Mouse (Mus musculus): ENCODE measurements around the gene Ddx5.
"Not testable (repeated sequence)": the region's sequence is repeated elsewhere in the genome, so short reads cannot be mapped to it uniquely, and the experiment has no call there.

The Ddx5 gene

GRCm38 (mm10) chr11:106788026-106788774, 785 bp downstream of the Ddx5 start:
- DNase-seq (ENCODE audit: low spot score) = peak; percentile 94

DNA sequence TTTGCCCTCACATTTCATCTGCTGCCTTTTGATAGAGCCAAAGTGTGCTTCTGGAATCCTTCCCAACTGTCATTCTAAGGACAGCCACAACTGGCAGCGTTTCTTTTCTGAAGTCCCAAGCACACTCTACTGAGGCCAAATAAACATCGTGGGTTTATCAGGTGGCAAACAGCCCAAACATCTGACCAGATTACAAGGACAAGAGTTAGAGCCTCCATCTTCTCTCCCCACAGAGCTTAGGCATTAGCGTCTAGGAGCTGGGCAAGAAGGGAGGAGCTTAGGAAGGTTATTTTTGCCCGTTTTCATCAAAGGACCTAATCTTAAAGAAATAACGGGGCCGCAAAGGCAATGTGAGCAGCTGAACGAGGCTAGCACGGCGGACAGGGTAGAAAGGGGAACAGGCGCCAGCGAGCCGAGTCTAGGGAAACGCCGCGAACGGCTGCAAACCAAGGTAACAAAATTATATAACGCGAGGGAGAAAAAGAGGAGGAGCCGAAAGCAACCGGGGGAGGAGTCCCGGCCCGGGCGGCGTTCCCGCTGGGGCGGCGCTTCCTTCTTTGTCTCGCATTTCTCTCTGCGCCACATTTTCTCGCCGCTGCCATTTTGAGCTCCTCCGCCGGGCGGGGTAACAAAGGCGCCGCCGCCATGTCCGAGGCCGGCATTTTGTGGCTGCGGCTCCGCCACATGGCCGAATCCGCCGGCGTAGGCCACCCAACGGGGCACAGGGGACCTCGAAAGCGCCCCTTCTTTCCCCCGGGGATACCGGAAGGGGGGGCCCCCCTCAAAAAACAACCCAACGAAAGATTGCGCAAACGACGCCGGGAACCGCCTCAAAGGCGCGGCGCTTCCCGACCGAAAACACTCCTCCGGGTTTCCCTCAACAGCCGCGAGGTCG, 1.6 kb downstream of the Ddx5 start:
- peak; percentile 81 for DNase-seq (ENCODE audit: low spot score)

GRCm38 (mm10) chr11:106785043-106785442, 3.9 kb downstream of the Ddx5 start:
- DNase-seq (ENCODE audit: low spot score) = no peak

- no peak for DNase-seq (ENCODE audit: low spot score)
Observed at GRCm38 (mm10) chr11:106784476-106784875, 4.5 kb downstream of the Ddx5 start.

DNA sequence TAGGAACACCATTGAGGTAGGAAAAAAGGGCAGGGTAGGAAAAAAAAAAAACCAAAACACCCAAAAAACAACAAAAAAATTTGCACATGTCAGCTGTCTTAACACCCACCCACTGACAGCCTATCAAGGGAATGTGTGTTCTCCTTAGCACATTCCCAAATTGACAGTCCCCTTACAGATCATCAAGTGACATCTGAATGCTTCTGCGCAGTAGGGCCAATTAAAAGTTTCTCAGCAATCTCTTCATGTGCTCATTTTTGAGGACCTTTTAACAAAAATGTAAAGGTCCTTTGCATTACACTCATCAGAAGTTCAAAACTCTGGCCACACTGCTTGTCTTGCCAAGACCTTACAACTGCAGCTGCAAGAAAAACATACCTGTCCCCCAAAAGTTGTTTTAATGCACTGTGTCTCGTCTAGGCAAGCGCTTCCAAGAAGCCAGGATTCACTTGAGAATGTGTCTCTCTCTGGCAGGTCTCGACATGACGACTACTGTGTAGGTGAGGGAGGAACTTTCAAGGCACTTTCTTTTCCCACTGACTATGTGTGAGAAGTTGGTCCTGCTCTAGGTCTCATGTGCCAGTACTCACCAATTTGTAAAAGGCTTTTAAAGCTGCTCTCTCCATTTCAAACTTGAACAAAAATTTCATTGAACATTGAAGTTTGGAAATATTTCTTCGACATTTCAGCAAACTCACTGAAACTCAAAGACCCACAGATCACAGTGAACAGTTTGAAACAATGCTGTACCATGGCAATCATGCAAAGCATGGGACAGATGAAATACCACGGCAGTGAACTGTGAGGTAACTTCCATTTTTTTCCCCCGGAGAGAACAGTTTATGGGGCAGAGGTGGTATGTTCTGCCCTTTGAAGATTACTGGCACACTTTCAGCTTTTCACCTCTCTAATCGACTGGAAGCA, 5.9 kb downstream of the Ddx5 start:
- DNase-seq (ENCODE audit: low spot score) = no peak

DNA sequence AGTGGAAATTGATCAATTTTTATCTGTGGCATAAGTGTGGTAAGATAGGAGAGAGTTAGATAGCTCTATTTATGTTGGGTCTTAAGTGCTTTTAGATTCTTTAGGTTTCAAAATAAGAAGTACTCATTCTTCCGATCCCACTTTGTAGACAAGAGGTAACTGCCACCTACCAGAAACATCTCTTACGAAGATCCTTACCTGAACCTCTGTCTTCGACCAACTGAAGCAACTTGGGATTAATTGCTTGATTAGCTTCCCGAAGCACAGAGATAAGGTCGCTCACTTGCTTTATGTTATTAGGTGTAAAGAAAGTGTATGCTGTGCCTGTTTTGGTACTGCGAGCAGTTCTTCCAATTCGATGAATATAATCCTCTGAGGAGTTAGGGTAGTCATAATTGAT, 6.7 kb downstream of the Ddx5 start:
- not testable (repeated sequence) for DNase-seq (ENCODE audit: low spot score)

DNA sequence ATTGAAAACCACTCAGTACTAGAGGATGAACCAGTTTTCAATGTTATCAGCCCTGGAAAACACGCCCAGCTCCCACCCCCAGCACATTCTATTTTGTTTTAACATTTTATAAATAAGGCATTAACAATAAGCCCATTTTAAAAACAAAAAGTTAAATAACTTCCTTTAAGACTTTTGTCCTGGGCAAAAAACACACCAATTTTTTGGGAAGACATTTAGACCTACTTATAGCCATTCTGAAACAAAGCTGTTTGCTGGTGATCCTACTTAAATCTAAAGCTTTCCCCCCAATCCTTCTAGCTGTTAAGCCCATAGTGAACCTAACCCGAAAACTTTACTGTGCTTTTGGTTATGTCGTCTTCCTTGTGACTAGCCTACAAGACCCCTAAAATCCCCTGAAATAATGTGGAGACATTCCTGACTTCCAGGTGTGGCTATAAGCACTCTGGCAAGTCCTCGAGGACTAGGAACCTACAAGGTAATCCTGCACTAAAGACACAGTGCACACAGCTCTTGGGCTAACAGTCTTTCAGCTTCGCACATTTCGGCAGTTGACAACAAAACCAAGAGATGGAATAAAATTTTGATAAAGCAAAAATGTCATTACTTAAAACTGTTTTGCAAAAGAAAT, 8.3 kb downstream of the Ddx5 start:
- no peak for DNase-seq (ENCODE audit: low spot score)

DNA sequence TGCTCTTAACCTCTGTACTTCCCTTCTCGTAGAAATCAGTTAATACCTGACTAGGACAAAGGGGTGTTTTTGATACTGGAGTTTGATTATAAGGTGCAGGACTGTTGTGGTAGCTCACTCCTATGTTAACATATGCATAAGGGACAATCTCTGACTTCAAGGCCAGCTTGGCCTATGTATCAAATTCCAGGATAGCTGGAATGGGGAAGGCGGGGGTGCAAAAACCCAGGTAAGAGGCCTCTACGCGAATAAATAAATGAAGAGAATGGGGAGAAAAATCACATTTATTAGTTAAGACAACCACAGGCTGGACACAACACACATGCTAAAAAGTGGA, 8.9 kb downstream of the Ddx5 start:
- DNase-seq (ENCODE audit: low spot score) = no peak

DNA sequence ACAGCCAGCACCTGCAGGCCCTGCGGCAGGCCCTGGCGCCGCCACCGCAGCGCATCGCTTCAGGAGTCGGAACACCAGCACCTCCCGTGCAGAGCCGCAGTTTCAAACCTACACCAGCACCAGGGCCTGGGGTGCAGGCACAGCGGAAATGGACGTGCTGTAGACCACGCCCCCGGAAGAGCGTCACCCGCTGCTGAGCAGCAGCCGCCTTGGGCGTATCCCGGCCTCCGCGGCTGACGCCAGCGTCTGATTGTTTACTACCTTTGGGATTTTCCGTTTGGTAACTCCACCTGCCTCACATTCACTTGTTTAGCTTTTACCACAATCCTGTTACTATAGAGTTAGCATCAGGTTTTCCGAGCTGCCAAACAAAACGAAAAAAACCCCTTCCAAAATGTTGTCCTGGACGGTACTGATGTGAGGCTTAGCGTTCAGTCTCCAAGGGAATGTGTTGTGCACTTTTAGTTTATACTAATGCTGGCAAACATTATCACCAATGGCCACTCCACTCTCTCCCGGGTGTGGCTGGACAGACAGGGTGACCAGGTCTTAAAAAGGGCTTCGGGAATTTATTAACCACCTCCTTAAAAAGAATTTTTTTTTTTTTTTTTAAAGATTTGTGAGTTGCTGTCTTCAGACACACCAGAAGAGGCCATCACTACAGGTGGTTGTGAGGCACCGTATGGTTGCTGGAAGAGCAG, 9.4 kb downstream of the Ddx5 start, which contains the start of gene Polg2:
Polg2 (minus strand) TSS at position 150 of the 701 bp plus-strand sequence.
- peak; percentile 85 for DNase-seq (ENCODE audit: low spot score)

DNA sequence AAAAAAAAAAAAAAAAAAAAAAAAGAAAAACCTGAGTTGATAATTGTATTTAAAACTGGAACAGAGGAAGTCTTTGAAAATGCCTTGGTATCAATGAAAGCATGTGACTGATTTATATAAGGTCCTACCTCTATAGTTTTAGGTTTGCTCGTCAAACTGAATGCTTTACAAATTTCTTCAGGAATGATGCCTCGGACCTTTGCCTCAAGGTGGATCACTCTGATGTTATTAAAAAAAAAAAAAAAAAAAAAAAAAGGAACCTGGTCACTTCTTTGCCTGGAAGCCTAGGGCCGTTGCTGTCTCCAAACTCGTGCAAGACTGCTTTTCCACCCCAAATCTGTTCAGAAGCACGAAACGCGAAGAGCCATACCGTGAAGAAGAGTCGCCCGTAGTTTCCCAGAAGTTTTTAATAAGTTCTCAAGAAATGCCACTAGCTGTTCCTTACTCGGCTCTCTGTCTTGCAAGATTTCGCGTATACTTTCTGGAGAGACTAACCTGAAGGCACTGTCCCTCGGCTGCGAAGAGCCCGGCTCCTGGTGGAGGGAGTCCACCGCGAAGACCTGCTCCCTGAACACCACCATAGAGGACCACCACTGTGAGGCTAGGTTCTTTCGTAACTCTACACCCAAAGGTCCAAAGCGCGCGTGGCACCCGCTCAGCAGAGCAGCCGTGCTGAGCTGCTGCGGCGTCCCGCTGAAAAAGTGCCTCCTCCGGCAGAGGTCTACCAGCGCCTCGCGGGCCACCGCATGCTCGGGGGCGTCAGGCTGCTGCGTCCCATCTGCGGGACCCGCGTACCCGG, 10.2 kb downstream of the Ddx5 start:
- no peak for DNase-seq (ENCODE audit: low spot score)

DNA sequence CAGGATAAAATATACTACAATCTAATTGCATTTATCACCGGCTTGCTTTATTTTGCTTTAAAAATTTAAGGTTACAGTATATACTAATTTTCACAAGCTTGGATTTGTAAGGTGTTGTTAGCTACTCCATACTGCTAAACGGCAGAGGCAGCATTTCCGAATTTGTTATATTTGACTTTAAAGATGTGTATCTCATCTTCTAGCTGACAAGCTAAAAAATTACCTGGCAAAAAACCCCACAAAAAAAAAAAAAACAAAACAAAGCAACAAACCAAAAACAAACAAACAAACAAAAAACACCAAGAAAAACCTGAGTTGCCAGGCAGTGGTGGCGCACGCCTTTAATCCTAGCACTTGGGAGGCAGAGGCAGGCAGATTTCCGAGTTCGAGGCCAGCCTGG, 10.9 kb downstream of the Ddx5 start:
- DNase-seq (ENCODE audit: low spot score) = no peak

GRCm38 (mm10) chr11:106777395-106777794, 11.6 kb downstream of the Ddx5 start:
- DNase-seq (ENCODE audit: low spot score) = no peak

DNA sequence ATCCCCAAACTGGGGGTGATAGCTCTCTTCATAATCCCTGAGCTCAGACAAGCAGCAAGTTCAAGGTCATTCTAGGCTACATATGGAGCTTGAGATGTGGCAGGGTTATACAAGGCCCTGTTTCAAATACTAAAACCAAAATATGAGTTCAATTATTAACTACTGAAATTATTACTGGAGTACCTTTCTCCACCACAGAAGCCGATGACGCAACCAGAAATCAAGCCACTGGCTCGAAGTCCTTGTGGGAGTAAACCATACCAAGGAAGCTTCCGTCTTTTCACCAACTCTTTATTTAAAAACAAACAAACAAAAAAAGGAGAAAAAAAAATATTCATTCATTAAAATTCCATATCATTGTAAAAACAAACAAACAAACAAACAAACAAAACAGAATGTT, 12.0 kb downstream of the Ddx5 start:
- DNase-seq (ENCODE audit: low spot score) = no peak

DNA sequence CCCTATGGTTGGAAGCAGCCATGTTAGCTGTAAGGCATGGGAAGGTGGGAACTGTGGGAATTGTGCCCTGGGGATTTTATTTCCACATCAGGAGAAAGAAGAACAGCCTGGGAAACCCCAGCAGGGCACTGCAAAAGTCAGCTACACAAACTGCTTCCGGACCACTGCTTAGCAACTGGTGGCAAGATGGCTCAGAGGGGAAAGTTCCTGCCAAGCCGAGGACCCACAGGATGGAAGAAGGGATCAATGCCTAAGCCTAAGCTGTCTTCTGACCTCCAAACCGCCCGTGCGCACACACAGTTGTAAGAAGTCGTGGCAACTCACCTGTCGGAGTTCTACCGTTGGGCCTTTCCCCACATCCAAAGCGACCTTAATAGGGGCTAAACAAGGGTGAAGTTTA, 15.9 kb downstream of the Ddx5 start:
- DNase-seq (ENCODE audit: low spot score) = no peak

- DNase-seq (ENCODE audit: low spot score) = no peak
Observed at GRCm38 (mm10) chr11:106770195-106770974, 18.6 kb downstream of the Ddx5 start.

- DNase-seq (ENCODE audit: low spot score) = no peak
Observed at GRCm38 (mm10) chr11:106767516-106767915, 21.5 kb downstream of the Ddx5 start.

DNA sequence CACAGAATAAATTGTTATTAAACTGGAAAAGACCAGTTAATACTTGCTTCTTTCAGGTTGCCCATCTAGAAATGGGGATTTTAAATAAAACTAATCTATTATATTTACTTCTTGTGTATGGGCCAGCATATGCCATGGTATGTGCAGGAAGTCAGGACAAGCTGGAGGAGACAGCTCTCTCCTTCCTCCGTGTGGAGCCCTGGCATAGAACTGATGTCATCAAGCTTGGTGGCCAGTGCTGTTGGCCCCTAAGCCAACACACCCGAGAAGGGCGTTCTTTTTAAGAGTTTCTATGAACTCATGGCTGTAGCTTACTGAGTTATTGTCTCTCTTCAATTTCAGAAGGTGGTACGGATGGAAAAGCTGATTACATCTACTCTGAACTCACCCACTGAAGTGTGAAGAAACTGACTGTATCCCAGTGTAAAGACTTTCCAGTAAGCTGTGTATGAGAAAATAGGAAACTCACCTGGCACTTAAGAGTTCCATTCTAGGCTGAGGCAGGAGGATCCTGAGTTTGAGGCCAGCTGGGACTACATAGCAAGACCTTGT, 22.3 kb downstream of the Ddx5 start:
- DNase-seq (ENCODE audit: low spot score) = no peak

- DNase-seq (ENCODE audit: low spot score) = no peak
Observed at GRCm38 (mm10) chr11:106762800-106763185, 26.2 kb downstream of the Ddx5 start.

- peak; percentile 28 for DNase-seq (ENCODE audit: low spot score)
Observed at GRCm38 (mm10) chr11:106762139-106762799, 26.7 kb downstream of the Ddx5 start.
